Mouse (Mus musculus): ENCODE data around the gene Slco4c1. TPM values are rescaled to one million over a fixed set of nuclear protein-coding genes. Genes with fewer than 3 reads are reported as not detected.

Slco4c1 gene
- polyA plus RNA-seq, 1 experiment from 2014 or later, result 0.19 TPM

GRCm38 (mm10) chr1:96866002-96866401, 6.0 kb downstream of the Slco4c1 start:
- Histone ChIP-seq H3K4me1 (ENCODE audit: control insufficient read depth, insufficient read depth, low read length) (no peaks in the 10 kb centered on the region), H3K4me2 (ENCODE audit: low read length) (no peak overlapping the region), H3K9ac (ENCODE audit: low read length) (no peak overlapping the region), H3K27ac (ENCODE audit: low read depth, low read length) (no peak overlapping the region), H3K9me3 (replicated peaks; ENCODE audit: control insufficient read depth, low read length) (no peaks in the 10 kb centered on the region), H3K36me3 (ENCODE audit: control insufficient read depth, insufficient read depth, low read length) (no peaks in the 10 kb centered on the region), H3K4me3 (ENCODE audit: low read depth, low read length) (no peak overlapping the region), H3K27me3 (replicated peaks; ENCODE audit: control insufficient read depth, insufficient read depth, low read length) (no peaks in the 10 kb centered on the region)
- ATAC-seq (no peak), DNase-seq (ENCODE audit: low spot score) (no peak)
- 96% methylated on average over 4 of the region's 4 CpGs for WGBS

- Histone ChIP-seq H3K9ac (ENCODE audit: low read length) (no peak overlapping the region), H3K27me3 (replicated peaks; ENCODE audit: control insufficient read depth, insufficient read depth, low read length) (no peaks in the 10 kb centered on the region), H3K27ac (ENCODE audit: low read depth, low read length) (no peak overlapping the region), H3K4me1 (ENCODE audit: control insufficient read depth, insufficient read depth, low read length) (no peaks in the 10 kb centered on the region), H3K9me3 (replicated peaks; ENCODE audit: control insufficient read depth, low read length) (no peaks in the 10 kb centered on the region), H3K36me3 (ENCODE audit: control insufficient read depth, insufficient read depth, low read length) (no peaks in the 10 kb centered on the region), H3K4me3 (ENCODE audit: low read depth, low read length) (no peak overlapping the region), H3K4me2 (ENCODE audit: low read length) (no peak overlapping the region)
- peak; percentile 26 for DNase-seq (ENCODE audit: low spot score)
- ATAC-seq, result no peak
- WGBS, result 91% methylated on average over 2 of the region's 2 CpGs
These were observed 7.9 kb downstream of the Slco4c1 start for GRCm38 (mm10) chr1:96864120-96864519.

- no peak overlapping the region for H3K4me2 ChIP-seq (ENCODE audit: low read length)
- H3K4me1 ChIP-seq (ENCODE audit: control insufficient read depth, insufficient read depth, low read length), result no peaks in the 10 kb centered on the region
- ATAC-seq (no peak), DNase-seq (ENCODE audit: low spot score) (no peak)
- H3K9ac ChIP-seq (ENCODE audit: low read length), result no peak overlapping the region
- no peak overlapping the region for H3K27ac ChIP-seq (ENCODE audit: low read depth, low read length)
- H3K27me3 ChIP-seq (replicated peaks; ENCODE audit: control insufficient read depth, insufficient read depth, low read length), result no peaks in the 10 kb centered on the region
- WGBS, result 83% methylated on average over 7 of the region's 7 CpGs
- no peaks in the 10 kb centered on the region for H3K36me3 ChIP-seq (ENCODE audit: control insufficient read depth, insufficient read depth, low read length)
- no peaks in the 10 kb centered on the region for H3K9me3 ChIP-seq (replicated peaks; ENCODE audit: control insufficient read depth, low read length)
- H3K4me3 ChIP-seq (ENCODE audit: low read depth, low read length), result no peak overlapping the region
These were observed 11.8 kb downstream of the Slco4c1 start for GRCm38 (mm10) chr1:96859995-96860684.

- no peaks in the 10 kb centered on the region for H3K9me3 ChIP-seq (replicated peaks; ENCODE audit: control insufficient read depth, low read length)
- no peak overlapping the region for H3K4me3 ChIP-seq (ENCODE audit: low read depth, low read length)
- WGBS, result 80% methylated on average over 4 of the region's 4 CpGs
- H3K4me1 ChIP-seq (ENCODE audit: control insufficient read depth, insufficient read depth, low read length), result no peaks in the 10 kb centered on the region
- no peak overlapping the region for H3K9ac ChIP-seq (ENCODE audit: low read length)
- DNase-seq (ENCODE audit: low spot score) (no peak), ATAC-seq (no peak)
- H3K4me2 ChIP-seq (ENCODE audit: low read length), result no peak overlapping the region
- H3K27me3 ChIP-seq (replicated peaks; ENCODE audit: control insufficient read depth, insufficient read depth, low read length), result no peaks in the 10 kb centered on the region
- H3K36me3 ChIP-seq (ENCODE audit: control insufficient read depth, insufficient read depth, low read length), result no peaks in the 10 kb centered on the region
- H3K27ac ChIP-seq (ENCODE audit: low read depth, low read length), result no peak overlapping the region
These were observed 18.4 kb downstream of the Slco4c1 start for GRCm38 (mm10) chr1:96853541-96853940.

- ATAC-seq (no peak), DNase-seq (ENCODE audit: low spot score) (no peak)
- Histone ChIP-seq H3K27ac (ENCODE audit: low read depth, low read length) (no peak overlapping the region), H3K9ac (ENCODE audit: low read length) (no peak overlapping the region), H3K4me3 (ENCODE audit: low read depth, low read length) (no peak overlapping the region), H3K36me3 (ENCODE audit: control insufficient read depth, insufficient read depth, low read length) (no peaks in the 10 kb centered on the region), H3K27me3 (replicated peaks; ENCODE audit: control insufficient read depth, insufficient read depth, low read length) (no peaks in the 10 kb centered on the region), H3K4me1 (ENCODE audit: control insufficient read depth, insufficient read depth, low read length) (no peaks in the 10 kb centered on the region), H3K9me3 (replicated peaks; ENCODE audit: control insufficient read depth, low read length) (no peaks in the 10 kb centered on the region), H3K4me2 (ENCODE audit: low read length) (no peak overlapping the region)
- WGBS, result 64% methylated on average over 4 of the region's 4 CpGs
These were observed 22.9 kb downstream of the Slco4c1 start for GRCm38 (mm10) chr1:96849101-96849500.

- Histone ChIP-seq H3K36me3 (ENCODE audit: control insufficient read depth, insufficient read depth, low read length) (no peaks in the 10 kb centered on the region), H3K4me1 (ENCODE audit: control insufficient read depth, insufficient read depth, low read length) (no peaks in the 10 kb centered on the region), H3K27ac (ENCODE audit: low read depth, low read length) (no peak overlapping the region), H3K4me2 (ENCODE audit: low read length) (no peak overlapping the region), H3K4me3 (ENCODE audit: low read depth, low read length) (no peak overlapping the region), H3K9ac (ENCODE audit: low read length) (no peak overlapping the region), H3K27me3 (replicated peaks; ENCODE audit: control insufficient read depth, insufficient read depth, low read length) (no peaks in the 10 kb centered on the region), H3K9me3 (replicated peaks; ENCODE audit: control insufficient read depth, low read length) (no peaks in the 10 kb centered on the region)
- ATAC-seq (no peak), DNase-seq (ENCODE audit: low spot score) (no peak)
- WGBS, result 40% methylated on average over 2 of the region's 2 CpGs
These were observed 23.4 kb downstream of the Slco4c1 start for GRCm38 (mm10) chr1:96848606-96849005.

GRCm38 (mm10) chr1:96846727-96847126, 25.2 kb downstream of the Slco4c1 start:
- Histone ChIP-seq H3K9me3 (replicated peaks; ENCODE audit: control insufficient read depth, low read length) (no peaks in the 10 kb centered on the region), H3K4me3 (ENCODE audit: low read depth, low read length) (no peak overlapping the region), H3K4me2 (ENCODE audit: low read length) (no peak overlapping the region), H3K9ac (ENCODE audit: low read length) (no peak overlapping the region), H3K36me3 (ENCODE audit: control insufficient read depth, insufficient read depth, low read length) (no peaks in the 10 kb centered on the region), H3K4me1 (ENCODE audit: control insufficient read depth, insufficient read depth, low read length) (no peaks in the 10 kb centered on the region), H3K27me3 (replicated peaks; ENCODE audit: control insufficient read depth, insufficient read depth, low read length) (no peaks in the 10 kb centered on the region), H3K27ac (ENCODE audit: low read depth, low read length) (no peak overlapping the region)
- 4% methylated on average over 3 of the region's 3 CpGs for WGBS
- peak; percentile 78 for DNase-seq (ENCODE audit: low spot score)
- peak; percentile 48; the same call in 1 of the 2 replicates for ATAC-seq

- no peaks in the 10 kb centered on the region for H3K4me1 ChIP-seq (ENCODE audit: control insufficient read depth, insufficient read depth, low read length)
- no peak for ATAC-seq
- H3K4me3 ChIP-seq (ENCODE audit: low read depth, low read length), result no peak overlapping the region
- no peak overlapping the region for H3K27ac ChIP-seq (ENCODE audit: low read depth, low read length)
- H3K27me3 ChIP-seq (replicated peaks; ENCODE audit: control insufficient read depth, insufficient read depth, low read length), result no peaks in the 10 kb centered on the region
- no peak overlapping the region for H3K9ac ChIP-seq (ENCODE audit: low read length)
- H3K9me3 ChIP-seq (replicated peaks; ENCODE audit: control insufficient read depth, low read length), result no peaks in the 10 kb centered on the region
- no peaks in the 10 kb centered on the region for H3K36me3 ChIP-seq (ENCODE audit: control insufficient read depth, insufficient read depth, low read length)
- no peak overlapping the region for H3K4me2 ChIP-seq (ENCODE audit: low read length)
- WGBS, result 76% methylated on average over 2 of the region's 2 CpGs
- DNase-seq (ENCODE audit: low spot score), result no peak
These were observed 66.7 kb downstream of the Slco4c1 start for GRCm38 (mm10) chr1:96805287-96805727.

- no peak overlapping the region for H3K9ac ChIP-seq (ENCODE audit: low read length)
- no peaks in the 10 kb centered on the region for H3K36me3 ChIP-seq (ENCODE audit: control insufficient read depth, insufficient read depth, low read length)
- peak; percentile 80 for DNase-seq (ENCODE audit: low spot score)
- ATAC-seq, result no peak; the same call in 1 of the 2 replicates
- H3K4me1 ChIP-seq (ENCODE audit: control insufficient read depth, insufficient read depth, low read length), result no peaks in the 10 kb centered on the region
- no peak overlapping the region for H3K27ac ChIP-seq (ENCODE audit: low read depth, low read length)
- H3K9me3 ChIP-seq (replicated peaks; ENCODE audit: control insufficient read depth, low read length), result no peaks in the 10 kb centered on the region
- no peaks in the 10 kb centered on the region for H3K27me3 ChIP-seq (replicated peaks; ENCODE audit: control insufficient read depth, insufficient read depth, low read length)
- no peak overlapping the region for H3K4me3 ChIP-seq (ENCODE audit: low read depth, low read length)
- H3K4me2 ChIP-seq (ENCODE audit: low read length), result no peak overlapping the region
These were observed 70.4 kb downstream of the Slco4c1 start for GRCm38 (mm10) chr1:96801595-96801994.
